Mouse (Mus musculus) adrenal gland, postnatal 14 days (tissue): ENCODE data around the gene Fubp3. TPM values are rescaled to one million over a fixed set of nuclear protein-coding genes. Genes with fewer than 3 reads are reported as not detected.

Source experiments
- microRNA-seq, 2 experiments: library from miRNA; unstranded; fragments of <30 nt; microRNA quantifications; one replicate each; pipeline ENCODE4 v1.2.0; 2021
- total RNA-seq: library from RNA; stranded (reverse); gene quantifications from 2 replicates; pipeline ENCODE4 v1.2.3, GENCODE M21; 2021

Gene Fubp3
- total RNA-seq, 1 experiment from 2014 or later = 54.4 TPM

Small RNA genes within 50 kb of the gene (microRNA-seq; reads per million reads assigned to microRNA genes)
- gene Mir6998 = 0.43 to 1.1 reads per million in 2 experiments

Other genes starting within 250 kb of the Fubp3 start
- 46.9 and 410 TPM in 2 replicates for gene Ass1, start 102.4 kb upstream of the Fubp3 start, total RNA-seq
- gene Prdm12, start 67.4 kb downstream of the Fubp3 start, total RNA-seq = not detected in 2 replicates
- 22.8 and 25.3 TPM in 2 replicates for gene Exosc2, start 98.1 kb downstream of the Fubp3 start, total RNA-seq
- gene Abl1, start 115.7 kb downstream of the Fubp3 start, total RNA-seq = 57.5 and 67.3 TPM in 2 replicates
- 0.19 TPM in 1 of 2 replicates, not detected in the other for gene Qrfp, start 237.9 kb downstream of the Fubp3 start, total RNA-seq